Mouse (Mus musculus) cerebellum, postnatal 10 days (tissue): ENCODE data around the gene Mgst3.
"Not testable (repeated sequence)": the region's sequence is repeated elsewhere in the genome, so short reads cannot be mapped to it uniquely, and the experiment has no call there.

Source experiments
- DNase-seq, 2 experiments: peaks; one replicate each; pipeline ENCODE4 v3.0.0; 2021; ENCODE audit warnings: mixed read lengths in 2 of 2

The Mgst3 gene

DNA sequence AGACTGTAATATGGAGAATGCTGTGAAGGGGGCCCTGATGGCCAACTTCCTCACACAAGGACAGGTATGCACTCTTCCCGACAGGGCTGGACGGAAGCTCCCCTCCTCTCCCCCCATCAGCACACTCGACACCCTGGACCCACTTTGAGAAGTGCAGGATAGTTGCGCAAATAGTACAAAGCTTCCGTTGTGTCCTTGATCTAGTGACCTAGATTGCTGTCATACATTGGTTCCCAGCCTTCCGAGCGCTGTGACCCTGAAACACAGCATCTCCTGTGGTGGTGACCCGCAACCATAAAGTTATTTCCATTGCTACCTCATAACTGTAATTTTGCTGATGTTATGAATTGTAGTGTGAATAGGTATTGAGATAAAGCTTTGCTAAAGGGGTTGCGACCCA, 36.3 kb downstream of the Mgst3 start:
- no peak for DNase-seq

DNA sequence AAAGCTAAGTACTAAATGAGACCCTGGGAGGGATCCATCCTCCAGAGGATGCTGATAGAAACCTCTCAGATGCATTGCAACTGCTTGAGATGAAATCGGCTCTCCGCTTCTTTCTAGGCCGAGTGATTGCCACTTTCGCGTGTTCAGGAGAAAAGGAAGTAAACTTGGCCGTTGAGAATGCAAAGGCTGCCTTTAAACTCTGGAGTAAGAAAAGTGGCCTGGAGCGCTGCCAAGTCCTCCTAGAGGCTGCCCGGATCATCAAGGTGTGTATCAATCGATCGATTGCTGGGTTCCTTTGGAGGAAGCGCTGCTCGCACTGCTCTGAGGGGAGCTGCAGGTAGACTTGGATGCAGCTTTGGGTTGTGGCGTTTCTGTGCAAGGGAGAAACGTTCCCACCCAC, 41.2 kb downstream of the Mgst3 start:
- DNase-seq, result no peak

DNA sequence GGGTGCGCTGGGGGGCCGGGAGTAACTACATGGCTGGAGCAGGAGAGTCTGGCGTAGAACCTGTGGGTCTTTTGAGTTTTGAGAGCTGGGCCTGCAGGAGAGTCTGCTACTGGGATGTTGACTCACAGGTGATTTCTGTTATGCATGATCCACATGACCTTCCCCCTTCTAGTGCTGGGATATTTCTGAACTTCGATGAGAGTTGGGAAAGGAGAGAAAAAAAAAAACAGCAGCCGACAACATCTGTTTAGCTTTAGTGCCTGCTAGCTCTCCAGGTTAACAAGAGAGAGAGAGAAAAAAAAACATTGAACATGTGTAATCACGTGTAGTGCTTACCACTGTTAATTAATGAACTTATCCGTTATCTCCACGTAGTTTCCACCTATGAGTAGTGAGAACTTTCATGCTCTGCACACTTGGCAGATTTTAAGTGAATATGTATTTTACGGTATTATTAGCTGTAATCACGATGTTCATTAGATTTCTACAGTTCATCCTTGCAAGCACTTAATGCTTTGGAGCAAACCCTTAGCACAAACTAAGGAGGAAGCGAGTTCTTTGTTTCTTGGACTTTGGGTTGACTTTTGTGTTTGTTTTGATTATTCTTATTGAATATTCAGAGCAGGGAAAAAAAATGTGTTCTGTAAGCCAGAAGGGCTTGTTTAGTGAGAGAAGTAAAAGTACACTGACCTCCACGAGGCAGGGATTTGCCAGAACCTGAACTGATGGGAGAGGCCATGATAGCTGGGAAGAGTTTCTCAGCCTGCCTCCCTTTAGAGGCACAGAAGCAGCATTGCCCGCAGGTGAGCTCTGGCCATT, 42.8 kb downstream of the Mgst3 start:
- no peak for DNase-seq

GRCm38 (mm10) chr1:167349815-167350596, 43.6 kb downstream of the Mgst3 start, which contains the start of gene Aldh9a1:
TSS of gene Aldh9a1 (plus strand) at chr1:167349991.
- peak; percentile 95 for DNase-seq

DNA sequence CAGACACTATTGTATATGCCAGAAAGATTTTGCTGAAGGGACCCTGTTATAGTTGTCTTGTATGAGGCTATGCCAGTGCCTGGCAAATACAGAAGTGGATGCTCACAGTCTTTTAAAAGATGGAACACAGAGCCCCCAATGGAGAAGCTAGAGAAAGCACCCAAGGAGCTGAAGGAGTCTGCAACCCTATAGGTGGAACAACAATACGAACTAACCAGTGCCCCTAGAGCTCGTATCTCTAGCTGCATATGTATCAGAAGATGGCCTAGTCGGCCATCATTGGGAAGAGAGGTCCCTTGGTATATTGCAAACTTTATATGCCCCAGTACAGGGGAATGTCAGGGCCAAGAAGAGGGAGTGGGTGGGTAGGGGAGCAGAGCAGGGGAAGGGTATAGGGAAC, 44.4 kb downstream of the Mgst3 start:
- not testable (repeated sequence) for DNase-seq

- DNase-seq, result not testable (repeated sequence)
Observed at GRCm38 (mm10) chr1:167345994-167346520, 47.6 kb downstream of the Mgst3 start.

DNA sequence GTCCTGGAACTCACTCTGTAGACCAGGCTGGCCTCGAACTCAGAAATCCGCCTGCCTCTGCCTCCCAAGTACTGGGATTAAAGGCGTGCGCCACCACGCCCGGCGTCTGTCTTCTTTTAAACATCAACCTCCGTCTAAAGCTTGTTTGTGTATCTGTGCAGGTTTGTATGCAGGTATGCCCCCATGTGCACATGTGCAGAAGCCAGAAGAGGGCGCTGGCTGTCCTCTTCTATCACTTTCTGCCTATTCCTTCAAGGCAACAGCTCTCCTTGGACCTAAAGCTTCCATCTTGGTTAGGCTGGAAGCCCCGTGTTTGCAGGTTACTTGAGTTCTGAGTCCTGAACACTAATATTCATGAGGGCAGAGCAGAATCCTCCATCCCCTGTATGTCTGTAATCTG, 50.8 kb downstream of the Mgst3 start:
- no peak for DNase-seq

DNA sequence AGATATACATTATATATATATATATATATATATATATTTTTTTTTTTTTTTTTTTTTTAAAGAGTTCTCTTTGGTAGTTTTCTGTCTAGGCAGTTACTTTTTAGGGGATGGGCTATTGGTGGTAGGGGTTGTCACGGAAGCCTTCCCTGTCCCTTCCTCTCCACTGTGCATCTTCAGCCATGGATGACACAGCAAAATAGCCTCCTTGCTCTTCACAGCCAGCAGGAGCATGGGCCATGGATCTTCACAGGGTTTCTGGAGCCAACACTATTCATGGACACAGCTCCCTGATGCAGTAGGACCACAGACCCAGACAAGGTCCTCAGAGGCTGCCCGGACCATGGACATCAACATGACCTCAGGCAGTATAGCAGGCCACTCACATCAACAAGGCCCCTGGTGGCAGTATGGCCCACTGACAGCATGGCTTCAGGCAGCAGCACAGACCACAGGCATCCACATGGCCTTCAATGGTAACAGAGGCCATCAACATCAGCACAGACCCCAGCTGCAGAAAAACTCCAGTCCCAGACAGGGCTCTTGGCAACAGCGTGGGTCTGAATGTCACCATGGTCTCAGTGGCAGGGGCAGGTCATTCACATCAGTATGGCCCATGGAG, 52.6 kb downstream of the Mgst3 start:
- no peak for DNase-seq

DNA sequence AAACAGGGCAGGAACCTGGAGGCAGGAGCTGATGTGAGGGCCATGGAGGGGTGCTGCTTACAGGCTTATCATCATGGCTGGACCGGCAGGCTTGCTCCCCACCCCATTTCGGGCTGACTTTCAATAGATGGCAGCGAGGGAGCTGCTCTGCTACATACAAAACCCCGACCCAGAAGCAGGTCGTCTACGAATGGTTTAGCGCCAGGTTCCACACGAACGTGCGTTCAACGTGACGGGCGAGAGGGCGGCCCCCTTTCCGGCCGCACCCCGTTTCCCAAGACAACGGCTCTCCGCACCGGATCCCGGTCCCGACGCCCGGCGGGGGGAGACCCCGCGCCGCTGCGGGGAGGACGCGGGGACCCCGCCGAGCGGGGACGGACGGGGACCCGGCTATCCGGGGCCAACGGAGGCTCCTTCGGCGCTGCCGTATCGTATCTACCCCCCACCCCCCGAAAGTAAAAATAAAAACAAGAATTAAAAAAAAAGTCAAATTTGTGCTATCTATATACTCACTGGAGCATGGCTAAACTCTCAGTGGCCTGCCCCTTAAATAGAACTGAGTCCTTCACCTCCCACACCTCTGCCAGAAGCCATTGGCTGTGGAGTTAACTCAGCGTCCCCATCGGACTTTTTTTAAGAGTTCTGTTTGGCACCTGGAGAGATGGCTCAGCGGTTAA, 53.4 kb downstream of the Mgst3 start:
- peak in 1 of 2 experiments; percentile 31 for DNase-seq

DNA sequence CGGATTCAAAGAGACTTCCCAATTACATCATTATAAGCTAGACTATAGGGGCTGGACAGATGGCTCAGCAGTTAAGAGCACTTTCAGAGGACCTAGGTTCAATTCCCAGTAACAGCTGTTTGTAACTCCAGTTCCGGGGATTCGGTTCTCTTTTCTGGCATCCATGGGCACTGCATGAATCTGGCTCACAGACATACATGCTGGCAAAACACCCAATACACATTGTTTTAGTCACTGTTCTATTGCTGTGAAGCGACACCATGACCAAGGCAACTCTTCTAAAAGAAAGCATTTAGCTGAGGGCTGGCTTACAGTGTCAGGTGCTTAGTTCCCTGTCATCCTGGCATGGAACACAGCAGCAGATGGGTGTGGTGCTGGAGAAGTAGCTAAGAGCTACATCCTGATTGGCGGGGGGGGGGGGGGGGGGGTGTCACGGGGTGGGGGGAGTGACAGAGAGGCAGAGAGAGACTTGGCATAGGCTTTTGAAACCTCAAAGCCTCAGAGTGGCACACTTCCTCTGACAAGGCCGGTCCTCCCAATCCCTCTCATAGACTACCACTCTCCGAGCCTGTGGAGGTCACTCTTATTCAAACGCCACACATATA, 54.4 kb downstream of the Mgst3 start:
- peak; percentile 70 to 72 for DNase-seq

- peak; percentile 90 to 93 for DNase-seq
Observed at GRCm38 (mm10) chr1:167337463-167338095, 56.1 kb downstream of the Mgst3 start.

DNA sequence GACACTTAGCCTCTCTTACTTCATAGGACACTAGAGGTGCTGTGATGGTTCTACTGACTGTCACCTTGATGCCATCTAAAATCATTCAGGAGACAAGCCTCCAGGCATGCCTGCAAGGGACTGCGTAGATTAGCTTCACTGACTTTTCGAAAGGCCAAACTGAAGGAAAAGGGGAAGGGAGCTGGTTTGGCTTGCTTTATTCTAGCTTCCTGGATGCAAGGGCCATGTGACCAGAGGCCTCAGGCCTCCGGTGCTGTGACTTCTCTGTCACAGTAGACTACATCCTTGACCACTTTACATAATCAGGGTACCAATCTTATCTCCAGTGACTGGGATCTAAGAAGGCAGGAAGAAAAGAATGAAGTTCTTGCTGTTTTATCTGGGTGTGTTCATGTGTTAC, 57.2 kb downstream of the Mgst3 start:
- DNase-seq, result no peak

DNA sequence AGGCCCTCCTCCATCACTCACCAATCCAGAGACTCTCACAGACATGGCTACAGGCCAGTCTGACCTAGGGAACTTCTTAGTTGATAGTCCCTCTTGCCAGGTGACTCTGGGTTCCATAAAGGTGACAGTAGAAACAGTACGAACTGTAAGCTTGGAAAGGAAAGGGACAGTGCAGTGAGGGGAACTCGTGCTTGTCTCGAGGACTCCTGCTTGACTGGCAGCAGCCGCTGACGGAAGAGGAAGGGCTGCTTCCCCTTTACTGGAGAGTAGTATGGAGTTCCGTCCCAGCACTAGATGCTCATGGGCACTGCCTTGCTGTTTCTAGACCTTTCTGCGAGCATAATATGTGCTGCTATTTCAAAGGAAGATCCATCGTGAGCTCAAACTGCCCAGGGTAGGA, 62.5 kb downstream of the Mgst3 start:
- DNase-seq, result no peak

- no peak for DNase-seq
Observed at GRCm38 (mm10) chr1:167328776-167329175, 64.9 kb downstream of the Mgst3 start.
